Mouse (Mus musculus): ENCODE results near the gene Nt5c3b.

DNA sequence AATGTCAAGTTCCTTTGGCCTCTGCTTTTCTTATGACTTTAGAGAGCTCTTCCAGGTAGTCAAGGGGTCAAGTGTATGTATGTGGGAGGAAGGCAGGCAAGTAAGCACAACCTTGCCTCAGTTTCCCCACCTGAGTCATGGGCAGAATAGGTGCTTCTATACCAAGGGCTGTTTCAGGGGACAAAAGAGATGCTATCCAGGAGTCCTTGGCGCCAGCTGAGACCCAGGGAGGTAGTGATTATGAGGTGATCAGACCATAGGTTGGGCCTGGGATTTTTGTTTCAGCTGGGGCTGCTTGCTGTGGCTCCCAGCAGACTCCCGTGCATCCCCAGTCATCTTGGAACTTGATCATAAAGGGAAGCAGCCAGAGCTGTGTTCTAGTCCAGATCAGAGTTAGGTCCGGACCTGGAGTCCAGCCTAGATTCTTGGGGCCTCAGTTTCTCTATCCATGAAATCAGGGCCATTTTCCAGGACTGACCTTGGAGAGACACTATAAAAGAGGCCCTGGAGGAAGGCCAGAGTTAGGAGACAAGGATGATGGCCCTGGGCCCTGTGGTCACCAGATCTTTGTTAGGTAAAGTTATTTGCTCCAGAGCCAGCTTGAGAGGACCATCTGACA lies 37.0 kb downstream of the Nt5c3b start:
- no peak for TF ChIP-seq CHD2 (IDR thresholded peaks at IDR 0.05; ENCODE audit: low read depth, low read length)
- TF ChIP-seq ZC3H11A (IDR thresholded peaks at IDR 0.05; ENCODE audit: borderline replicate concordance, low read depth, low read length) = no peak
- no peak for TF ChIP-seq MAFK (IDR thresholded peaks at IDR 0.05; ENCODE audit: insufficient read depth, low read depth, low read length)
